Mouse (Mus musculus): ENCODE data around the gene Cntn5.

GRCm38 (mm10) chr9:9781157-9781884, 1123.3 kb downstream of the Cntn5 start:
- TF ChIP-seq CTCF (IDR thresholded peaks at IDR 0.05; ENCODE audit: borderline replicate concordance, insufficient read depth, low read length) (no peak), POLR2A (IDR thresholded peaks at IDR 0.05; ENCODE audit: low read depth, low read length) (no peak)
